Mouse (Mus musculus): Measurements from ENCODE around the gene Mecom. TPM values are rescaled to one million over a fixed set of nuclear protein-coding genes. Genes with fewer than 3 reads are reported as not detected.

Mecom gene
- polyA plus RNA-seq, 1 experiment: 74.4 TPM

DNA sequence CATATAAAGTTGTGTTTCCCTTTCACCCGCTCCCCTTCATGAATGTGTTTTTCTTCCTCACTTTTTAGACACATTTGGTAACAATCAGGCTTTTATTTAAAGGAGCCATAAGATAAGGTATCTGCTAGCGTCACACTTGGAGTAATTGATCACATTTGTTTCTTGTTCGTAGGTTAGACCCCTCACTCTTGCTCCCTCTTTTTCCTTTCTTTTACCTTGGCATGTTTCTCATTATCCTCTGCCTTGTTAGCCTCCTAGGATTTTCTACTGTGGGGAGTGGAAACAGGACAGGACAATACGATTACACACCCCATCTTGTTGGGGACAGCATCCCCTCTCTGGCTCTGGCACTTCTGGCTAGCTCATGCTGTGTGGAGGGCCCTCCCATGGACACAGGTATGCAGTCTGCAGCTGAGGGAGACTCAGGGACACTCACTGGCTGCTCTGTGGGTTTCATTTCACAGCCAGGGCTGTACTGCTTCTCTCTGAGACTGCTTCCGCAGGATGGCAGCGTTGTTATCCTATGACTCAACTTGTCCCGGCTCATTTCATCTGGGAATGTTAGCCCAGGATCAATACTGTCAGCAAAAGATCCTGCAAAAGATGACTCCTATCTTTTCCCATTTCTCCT, 334.2 kb downstream of the Mecom start:
- Histone ChIP-seq H3K4me1 (ENCODE audit: control insufficient read depth, insufficient read depth, low read length) (peaks cover 3% of the 10 kb centered on the region; the same call in 1 of the 2 replicates), H3K4me3 (ENCODE audit: insufficient read depth, low read length) (no peak overlapping the region), H3K27ac (ENCODE audit: insufficient read depth, low read length) (no peak overlapping the region)
- no peak for TF ChIP-seq POLR2A (IDR thresholded peaks at IDR 0.05; ENCODE audit: low read depth, low read length)
- no peak for TF ChIP-seq CTCF (IDR thresholded peaks at IDR 0.05; ENCODE audit: borderline replicate concordance, insufficient read depth, low read length)

DNA sequence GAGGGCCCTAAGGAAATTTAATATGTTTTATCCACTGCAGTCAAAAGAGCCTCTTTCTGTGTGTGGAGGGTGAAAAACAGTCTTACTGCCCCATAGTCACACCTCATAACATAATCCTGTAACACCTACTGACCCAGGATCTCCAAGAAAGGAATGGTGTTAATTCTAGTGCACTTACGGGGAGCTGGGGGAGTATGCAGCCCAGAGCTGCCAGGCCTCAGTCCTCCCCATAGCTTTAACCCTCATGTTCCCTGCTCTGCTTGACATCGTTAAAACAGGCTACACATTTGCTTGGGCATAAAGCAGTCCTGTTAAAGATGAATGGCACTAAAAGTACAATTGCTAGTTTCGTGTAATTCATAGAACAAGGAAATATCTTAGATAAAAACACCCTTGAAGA, 335.0 kb downstream of the Mecom start:
- TF ChIP-seq CTCF (IDR thresholded peaks at IDR 0.05; ENCODE audit: borderline replicate concordance, insufficient read depth, low read length) (no peak), POLR2A (IDR thresholded peaks at IDR 0.05; ENCODE audit: low read depth, low read length) (no peak)
- H3K4me1 ChIP-seq (ENCODE audit: control insufficient read depth, insufficient read depth, low read length): peaks cover 3% of the 10 kb centered on the region; the same call in 1 of the 2 replicates
- no peak overlapping the region for H3K4me3 ChIP-seq (ENCODE audit: insufficient read depth, low read length)
- H3K27ac ChIP-seq (ENCODE audit: insufficient read depth, low read length): no peak overlapping the region

DNA sequence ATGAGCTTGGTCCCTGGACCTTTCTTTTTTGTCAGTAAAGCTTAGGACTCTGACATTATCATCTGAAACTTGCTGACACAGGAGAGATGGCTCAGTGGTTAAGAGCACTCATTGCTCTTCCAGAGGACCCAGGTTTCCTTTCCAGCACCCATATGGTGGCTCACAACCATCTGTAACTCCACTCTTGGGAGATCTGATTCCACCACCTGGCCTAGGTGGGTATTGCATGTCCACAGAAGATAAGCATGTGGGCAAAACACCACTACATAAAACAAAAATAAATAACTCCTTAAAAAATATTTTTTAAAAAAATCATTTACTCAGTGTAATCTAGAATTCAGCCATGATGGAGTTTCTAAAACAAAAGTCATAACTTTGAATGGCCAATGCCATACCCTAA, 338.7 kb downstream of the Mecom start:
- no peak overlapping the region for H3K27ac ChIP-seq (ENCODE audit: insufficient read depth, low read length)
- no peak overlapping the region for H3K4me3 ChIP-seq (ENCODE audit: insufficient read depth, low read length)
- peaks cover 3% of the 10 kb centered on the region; the same call in 1 of the 2 replicates for H3K4me1 ChIP-seq (ENCODE audit: control insufficient read depth, insufficient read depth, low read length)
- TF ChIP-seq CTCF (IDR thresholded peaks at IDR 0.05; ENCODE audit: borderline replicate concordance, insufficient read depth, low read length) (no peak), POLR2A (IDR thresholded peaks at IDR 0.05; ENCODE audit: low read depth, low read length) (no peak)

DNA sequence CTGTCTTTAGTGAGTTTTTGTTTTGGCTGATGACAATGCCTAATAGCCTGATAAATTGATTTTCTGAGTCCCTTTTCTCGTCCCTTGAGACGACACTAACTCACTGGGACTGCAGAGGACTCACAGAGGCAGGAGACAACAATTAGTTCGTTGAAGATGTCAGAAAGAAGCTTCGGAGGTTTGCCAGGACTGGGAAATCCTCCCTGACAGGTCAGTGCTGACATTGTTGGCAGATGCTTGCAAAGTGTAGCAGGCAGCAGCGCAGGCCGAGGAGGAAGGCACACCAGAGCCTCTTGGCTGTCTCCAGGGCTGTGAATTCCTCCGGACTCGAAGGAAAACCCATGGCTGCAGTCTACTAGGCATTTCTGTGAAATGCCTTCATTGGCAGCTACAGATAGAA, 339.9 kb downstream of the Mecom start:
- Histone ChIP-seq H3K4me3 (ENCODE audit: insufficient read depth, low read length) (no peak overlapping the region), H3K4me1 (ENCODE audit: control insufficient read depth, insufficient read depth, low read length) (no peaks in the 10 kb centered on the region; the same call in none of the 2 replicates), H3K27ac (ENCODE audit: insufficient read depth, low read length) (no peak overlapping the region)
- TF ChIP-seq CTCF (IDR thresholded peaks at IDR 0.05; ENCODE audit: borderline replicate concordance, insufficient read depth, low read length) (no peak), POLR2A (IDR thresholded peaks at IDR 0.05; ENCODE audit: low read depth, low read length) (no peak)

DNA sequence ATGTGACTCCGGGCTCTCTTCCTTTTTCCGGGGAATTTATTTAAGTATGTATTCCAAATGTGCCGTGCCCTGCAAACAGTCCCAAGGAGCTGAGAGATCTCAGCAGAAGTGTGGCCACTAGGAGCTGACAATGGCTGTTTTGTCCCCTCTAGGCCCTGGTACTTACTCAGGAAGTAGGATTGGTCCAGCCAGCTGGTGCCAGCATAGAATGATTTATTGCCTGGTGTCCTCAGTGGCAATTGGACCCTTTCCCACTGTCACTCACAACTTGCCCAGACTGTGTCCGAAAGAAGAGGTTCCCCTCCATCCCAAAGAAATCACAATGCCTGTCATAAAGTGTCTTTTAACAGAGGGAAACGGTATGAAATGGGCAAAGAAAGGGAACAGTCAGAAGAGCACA, 340.4 kb downstream of the Mecom start:
- no peak overlapping the region for H3K4me3 ChIP-seq (ENCODE audit: insufficient read depth, low read length)
- no peak for TF ChIP-seq CTCF (IDR thresholded peaks at IDR 0.05; ENCODE audit: borderline replicate concordance, insufficient read depth, low read length)
- no peak for TF ChIP-seq POLR2A (IDR thresholded peaks at IDR 0.05; ENCODE audit: low read depth, low read length)
- no peak overlapping the region for H3K27ac ChIP-seq (ENCODE audit: insufficient read depth, low read length)
- no peaks in the 10 kb centered on the region; the same call in none of the 2 replicates for H3K4me1 ChIP-seq (ENCODE audit: control insufficient read depth, insufficient read depth, low read length)

DNA sequence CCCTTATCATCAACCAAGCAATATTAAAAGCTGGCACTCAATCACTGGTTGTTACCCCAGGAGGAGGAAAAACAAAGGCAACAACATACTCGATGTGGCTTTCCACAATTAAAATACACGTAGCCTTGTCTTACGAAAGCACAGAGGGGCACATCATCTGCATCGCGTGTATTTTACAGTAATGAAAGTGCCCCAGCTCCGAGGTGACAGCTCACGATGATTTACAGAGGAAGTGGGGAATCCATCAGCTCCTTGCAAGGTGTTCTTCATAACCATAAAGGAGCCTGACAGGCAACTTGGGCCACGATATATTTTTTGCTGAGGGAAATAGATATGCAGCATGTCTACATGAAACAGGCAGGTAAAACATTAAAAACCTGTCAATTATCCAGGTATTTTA, 341.7 kb downstream of the Mecom start:
- Histone ChIP-seq H3K27ac (ENCODE audit: insufficient read depth, low read length) (no peak overlapping the region), H3K4me1 (ENCODE audit: control insufficient read depth, insufficient read depth, low read length) (no peaks in the 10 kb centered on the region; the same call in none of the 2 replicates), H3K4me3 (ENCODE audit: insufficient read depth, low read length) (no peak overlapping the region)
- TF ChIP-seq POLR2A (IDR thresholded peaks at IDR 0.05; ENCODE audit: low read depth, low read length) (no peak), CTCF (IDR thresholded peaks at IDR 0.05; ENCODE audit: borderline replicate concordance, insufficient read depth, low read length) (no peak)

DNA sequence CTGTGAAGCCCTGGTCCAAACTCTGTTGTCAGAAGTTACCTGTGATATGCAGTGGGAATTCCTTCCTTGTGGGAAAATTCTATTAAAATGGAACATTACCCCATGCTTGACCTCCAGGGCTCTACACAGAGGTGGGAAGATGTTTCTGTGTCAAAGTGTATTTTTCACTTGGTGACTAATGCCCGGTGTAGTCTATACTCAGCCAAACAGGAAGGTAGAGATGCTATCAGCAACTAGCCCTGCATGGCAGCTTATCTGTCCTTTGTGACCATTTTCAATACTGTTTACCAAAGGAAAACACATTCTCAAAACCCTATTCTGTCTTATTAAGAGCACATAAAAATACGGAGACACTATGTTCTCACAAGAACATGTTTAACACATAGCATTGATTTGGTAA, 344.0 kb downstream of the Mecom start:
- TF ChIP-seq POLR2A (IDR thresholded peaks at IDR 0.05; ENCODE audit: low read depth, low read length) (no peak), CTCF (IDR thresholded peaks at IDR 0.05; ENCODE audit: borderline replicate concordance, insufficient read depth, low read length) (no peak)
- peaks cover 3% of the 10 kb centered on the region for H3K4me1 ChIP-seq (ENCODE audit: control insufficient read depth, insufficient read depth, low read length)
- no peak overlapping the region for H3K4me3 ChIP-seq (ENCODE audit: insufficient read depth, low read length)
- no peak overlapping the region for H3K27ac ChIP-seq (ENCODE audit: insufficient read depth, low read length)

DNA sequence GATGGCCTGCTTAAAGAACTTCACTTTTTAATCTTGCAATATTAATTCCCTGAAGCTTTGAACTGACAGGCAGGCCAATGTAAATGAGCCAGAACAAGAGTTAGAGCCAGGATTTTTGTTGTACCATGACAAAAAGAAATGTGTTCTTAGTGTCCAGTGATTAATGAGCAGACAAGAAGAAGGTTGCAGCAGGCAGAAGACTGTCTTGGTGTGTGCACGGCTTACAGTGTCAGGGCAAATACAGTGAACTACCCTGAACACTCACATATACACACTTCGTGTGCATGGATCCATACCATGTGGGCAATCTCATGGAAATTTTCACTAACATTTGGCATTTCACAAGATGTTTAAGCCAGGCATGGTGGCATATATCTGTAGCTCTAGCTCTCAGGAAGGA, 349.0 kb downstream of the Mecom start:
- TF ChIP-seq POLR2A (IDR thresholded peaks at IDR 0.05; ENCODE audit: low read depth, low read length) (no peak), CTCF (IDR thresholded peaks at IDR 0.05; ENCODE audit: borderline replicate concordance, insufficient read depth, low read length) (no peak)
- H3K4me1 ChIP-seq (ENCODE audit: control insufficient read depth, insufficient read depth, low read length): peaks cover 8% of the 10 kb centered on the region
- no peak overlapping the region for H3K4me3 ChIP-seq (ENCODE audit: insufficient read depth, low read length)
- H3K27ac ChIP-seq (ENCODE audit: insufficient read depth, low read length): peak overlapping the region; percentile 60; the same call in 1 of the 2 replicates

DNA sequence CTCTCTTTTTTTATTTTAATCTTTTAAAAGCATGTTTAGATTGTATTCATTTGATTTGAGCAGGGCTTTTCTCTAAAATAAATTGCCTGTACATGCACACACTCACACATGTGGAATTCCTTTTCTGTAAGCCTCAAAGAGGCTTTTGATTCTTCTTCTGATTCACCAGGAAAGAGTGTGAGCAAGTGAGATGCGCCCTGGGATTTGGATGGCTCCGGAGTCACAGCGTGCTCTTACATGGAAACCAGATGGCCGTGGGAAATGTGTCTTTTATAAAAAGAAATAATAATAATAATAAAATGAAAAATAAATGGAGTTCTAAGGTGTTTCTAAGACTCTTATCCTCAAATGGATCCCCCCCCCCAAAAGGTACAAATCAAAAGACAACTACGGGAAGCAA, 349.6 kb downstream of the Mecom start:
- no peak overlapping the region for H3K4me3 ChIP-seq (ENCODE audit: insufficient read depth, low read length)
- H3K27ac ChIP-seq (ENCODE audit: insufficient read depth, low read length): peak overlapping the region; percentile 60
- H3K4me1 ChIP-seq (ENCODE audit: control insufficient read depth, insufficient read depth, low read length): peaks cover 8% of the 10 kb centered on the region
- no peak for TF ChIP-seq CTCF (IDR thresholded peaks at IDR 0.05; ENCODE audit: borderline replicate concordance, insufficient read depth, low read length)
- TF ChIP-seq POLR2A (IDR thresholded peaks at IDR 0.05; ENCODE audit: low read depth, low read length): no peak

DNA sequence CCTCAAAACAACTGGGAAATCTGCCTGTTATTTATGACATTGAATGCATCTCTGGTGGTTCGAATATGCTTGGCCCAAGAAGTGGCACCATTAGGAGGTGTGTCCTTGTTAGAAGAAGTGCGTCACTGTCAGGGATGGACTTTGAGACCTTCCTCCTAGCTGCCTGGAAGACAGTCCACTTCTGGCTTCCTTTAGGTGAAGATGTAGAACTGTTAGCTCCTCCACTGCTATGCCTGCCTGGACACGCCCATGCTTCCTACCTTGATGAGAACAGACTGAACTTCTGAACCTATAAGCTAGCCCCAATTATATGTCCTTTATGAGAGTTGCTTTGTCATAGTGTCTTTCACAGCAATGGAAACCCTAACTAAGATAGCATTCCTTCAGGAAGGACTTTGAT, 352.6 kb downstream of the Mecom start:
- TF ChIP-seq POLR2A (IDR thresholded peaks at IDR 0.05; ENCODE audit: low read depth, low read length): no peak
- no peak for TF ChIP-seq CTCF (IDR thresholded peaks at IDR 0.05; ENCODE audit: borderline replicate concordance, insufficient read depth, low read length)
- peaks cover 8% of the 10 kb centered on the region for H3K4me1 ChIP-seq (ENCODE audit: control insufficient read depth, insufficient read depth, low read length)
- H3K4me3 ChIP-seq (ENCODE audit: insufficient read depth, low read length): no peak overlapping the region
- H3K27ac ChIP-seq (ENCODE audit: insufficient read depth, low read length): no peak overlapping the region
